Mouse (Mus musculus) megakaryocyte, embryonic 14.5 days (primary cell): ENCODE results near the gene Arg1.

Experiments used
- FLI1 ChIP-seq: IDR thresholded peaks from 2 replicates; pipeline ENCODE4 v1.6.1; 2012; ENCODE audit warnings: low read length, inconsistent platforms, mixed read lengths
- GATA1 ChIP-seq: IDR thresholded peaks from 3 replicates; pipeline ENCODE4 v1.6.1; 2012; ENCODE audit warnings: mixed read lengths, low read length, inconsistent platforms, borderline replicate concordance

GRCm38 (mm10) chr10:24912576-24912975 lies 14.7 kb downstream of the Arg1 start:
- TF ChIP-seq FLI1 (no peak), GATA1 (no peak)
